29 mouse cellular contexts compared by ENCODE assay signal in genomic region chr4:141543593-141543992, GRCm38 (mm10).
"Had no signal": no experiment of that assay in that cellular context is flagged by ENCODE, and none has a peak within 500 bp of the region (broad histone marks: within the 10 kb centered on the region; RNA-seq: fewer than 3 reads in every experiment).

No protein-coding gene starts in this region.

- H3K27me3 ChIP-seq: limb, embryonic 12.5 days; limb, embryonic 13.5 days; limb, embryonic 15.5 days; liver, embryonic 12.5 days; liver, embryonic 13.5 days; liver, embryonic 15.5 days; lung, embryonic 15.5 days; megakaryocyte, embryonic 14.5 days; midbrain, embryonic 12.5 days; midbrain, embryonic 13.5 days; midbrain, embryonic 15.5 days had no signal

- ATAC-seq: liver, embryonic 12.5 days; liver, postnatal 0 days; lung, postnatal 0 days; midbrain, embryonic 13.5 days; midbrain, embryonic 15.5 days; midbrain, embryonic 16.5 days had no signal

- DNase-seq: left cerebral cortex, postnatal 4 days; liver; liver, embryonic 13.5 days; liver, postnatal 0 days; lung, adult 18-20 months; lung, adult 2 months; lung, embryonic 14.5 days; lung, postnatal 10 days; lung, postnatal 14 days; lung, postnatal 36 days; lung, postnatal 4 days; midbrain, embryonic 14.5 days had no signal

- H3K4me3 ChIP-seq: limb, embryonic 10.5 days; limb, embryonic 12.5 days; limb, embryonic 13.5 days; limb, embryonic 15.5 days; liver, embryonic 12.5 days; liver, embryonic 13.5 days; liver, embryonic 15.5 days; lung, embryonic 15.5 days; midbrain, embryonic 10.5 days; midbrain, embryonic 12.5 days; midbrain, embryonic 15.5 days had no signal

- H3K9ac ChIP-seq: limb, embryonic 12.5 days; limb, embryonic 13.5 days; limb, embryonic 15.5 days; liver, embryonic 12.5 days; liver, embryonic 13.5 days; liver, embryonic 14.5 days; liver, embryonic 15.5 days; liver, postnatal 0 days; lung, embryonic 14.5 days; lung, embryonic 15.5 days; midbrain, embryonic 12.5 days; midbrain, embryonic 13.5 days; midbrain, embryonic 15.5 days had no signal

- H3K36me3 ChIP-seq: limb, embryonic 10.5 days; limb, embryonic 12.5 days; limb, embryonic 13.5 days; limb, embryonic 15.5 days; liver, embryonic 12.5 days; liver, embryonic 13.5 days; liver, embryonic 15.5 days; lung, embryonic 15.5 days; midbrain, embryonic 10.5 days; midbrain, embryonic 12.5 days; midbrain, embryonic 13.5 days; midbrain, embryonic 15.5 days had no signal

- H3K9me3 ChIP-seq: limb, embryonic 10.5 days; limb, embryonic 12.5 days; limb, embryonic 13.5 days; limb, embryonic 15.5 days; liver, embryonic 12.5 days; liver, embryonic 13.5 days; liver, embryonic 15.5 days; lung, embryonic 15.5 days; megakaryocyte, embryonic 14.5 days; midbrain, embryonic 10.5 days; midbrain, embryonic 12.5 days; midbrain, embryonic 13.5 days; midbrain, embryonic 15.5 days had no signal

- H3K27ac ChIP-seq: limb, embryonic 10.5 days; limb, embryonic 12.5 days; limb, embryonic 13.5 days; limb, embryonic 15.5 days; liver, embryonic 12.5 days; liver, embryonic 13.5 days; liver, embryonic 14.5 days; liver, embryonic 15.5 days; lung, embryonic 15.5 days; macrophage; midbrain, embryonic 10.5 days; midbrain, embryonic 12.5 days; midbrain, embryonic 13.5 days had no signal

- H3K4me2 ChIP-seq: limb, embryonic 15.5 days; midbrain, embryonic 11.5 days; midbrain, embryonic 12.5 days; midbrain, embryonic 13.5 days had no signal
